Mouse (Mus musculus): Measurements from ENCODE around the gene Lamtor2.
A peak's percentile ranks its signal among the peaks of the same experiment; 100 is the strongest.
"Not testable (repeated sequence)": the region's sequence is repeated elsewhere in the genome, so short reads cannot be mapped to it uniquely, and the experiment has no call there.

Gene Lamtor2

GRCm38 (mm10) chr3:88552676-88553524 is at the start of gene Lamtor2:
Gene Lamtor2, minus strand, starts transcription at chr3:88553074.
- peak; percentile 99 for DNase-seq

- DNase-seq: no peak
Measured at GRCm38 (mm10) chr3:88602466-88602865, 49.6 kb upstream of the Lamtor2 start.

GRCm38 (mm10) chr3:88596547-88596946 is 43.7 kb upstream of the Lamtor2 start:
- DNase-seq: not testable (repeated sequence)

GRCm38 (mm10) chr3:88593893-88594580 is 41.2 kb upstream of the Lamtor2 start:
- no peak for DNase-seq

GRCm38 (mm10) chr3:88592942-88593576 is 40.2 kb upstream of the Lamtor2 start:
- DNase-seq: no peak

GRCm38 (mm10) chr3:88591950-88592731 is 39.3 kb upstream of the Lamtor2 start:
- peak; percentile 83 for DNase-seq

GRCm38 (mm10) chr3:88591044-88591443 is 38.2 kb upstream of the Lamtor2 start:
- DNase-seq: no peak

- DNase-seq: no peak
Measured at GRCm38 (mm10) chr3:88590246-88590645, 37.4 kb upstream of the Lamtor2 start.

GRCm38 (mm10) chr3:88586640-88587039 is 33.8 kb upstream of the Lamtor2 start:
- DNase-seq: no peak

- DNase-seq: no peak
Measured at GRCm38 (mm10) chr3:88585769-88586168, 32.9 kb upstream of the Lamtor2 start.

- DNase-seq: peak; percentile 89
Measured at GRCm38 (mm10) chr3:88579454-88580117, 26.7 kb upstream of the Lamtor2 start.

GRCm38 (mm10) chr3:88578498-88579424 is 25.9 kb upstream of the Lamtor2 start:
- DNase-seq: no peak

- DNase-seq: not testable (repeated sequence)
Measured at GRCm38 (mm10) chr3:88577846-88578245, 25.0 kb upstream of the Lamtor2 start.

- no peak for DNase-seq
Measured at GRCm38 (mm10) chr3:88575540-88575939, 22.7 kb upstream of the Lamtor2 start, which contains the start of gene Ssr2. Gene Ssr2, plus strand, starts transcription at chr3:88575876.

GRCm38 (mm10) chr3:88573810-88574209 is 20.9 kb upstream of the Lamtor2 start:
- DNase-seq: no peak

- no peak for DNase-seq
Measured at GRCm38 (mm10) chr3:88572835-88573234, 20.0 kb upstream of the Lamtor2 start.

- DNase-seq: no peak
Measured at GRCm38 (mm10) chr3:88571856-88572255, 19.0 kb upstream of the Lamtor2 start.

- no peak for DNase-seq
Measured at GRCm38 (mm10) chr3:88570341-88570740, 17.5 kb upstream of the Lamtor2 start.

- DNase-seq: no peak
Measured at GRCm38 (mm10) chr3:88569694-88570093, 16.8 kb upstream of the Lamtor2 start.

GRCm38 (mm10) chr3:88569093-88569492 is 16.2 kb upstream of the Lamtor2 start:
- no peak for DNase-seq

- DNase-seq: no peak
Measured at GRCm38 (mm10) chr3:88568615-88569014, 15.7 kb upstream of the Lamtor2 start.
